Mouse (Mus musculus) thymus, adult 2 months (tissue): ENCODE data around the gene Slc6a17.

Experiments
- CTCF ChIP-seq: fragments of 200-500 bp; IDR thresholded peaks from 2 replicates; pipeline ENCODE4 v1.5.1; 2012; ENCODE audit warnings: mild to moderate bottlenecking, control low read depth, low read length, moderate library complexity, borderline replicate concordance; ENCODE audit not compliant: control insufficient read depth, poor library complexity, insufficient read depth; ENCODE audit errors: extremely low read depth
- POLR2A ChIP-seq: fragments of 200-500 bp; IDR thresholded peaks from 2 replicates; pipeline ENCODE4 v1.6.1; 2012; ENCODE audit warnings: mild to moderate bottlenecking, low read length, control low read depth, moderate library complexity; ENCODE audit not compliant: control insufficient read depth, poor library complexity, insufficient read depth; ENCODE audit errors: extremely low read depth

- TF ChIP-seq POLR2A: no peak
- no peak for TF ChIP-seq CTCF
These were observed 11.4 kb upstream of the Slc6a17 start for GRCm38 (mm10) chr3:107529182-107529581.
